Mouse (Mus musculus): ENCODE measurements around the gene Clstn1.
A peak's percentile ranks its signal among the peaks of the same experiment; 100 is the strongest.

Clstn1 gene

GRCm38 (mm10) chr4:149634966-149635365, 48.7 kb downstream of the Clstn1 start:
- DNase-seq (ENCODE audit: low read depth, low spot score): no peak

GRCm38 (mm10) chr4:149635915-149636415, 49.7 kb downstream of the Clstn1 start:
- DNase-seq (ENCODE audit: low read depth, low spot score): no peak

- DNase-seq (ENCODE audit: low read depth, low spot score): peak; percentile 60
Observed at GRCm38 (mm10) chr4:149637942-149638341, 51.7 kb downstream of the Clstn1 start.

- DNase-seq (ENCODE audit: low read depth, low spot score): no peak
Observed at GRCm38 (mm10) chr4:149640831-149641230, 54.6 kb downstream of the Clstn1 start.

GRCm38 (mm10) chr4:149641400-149641799, 55.1 kb downstream of the Clstn1 start:
- no peak for DNase-seq (ENCODE audit: low read depth, low spot score)

GRCm38 (mm10) chr4:149641956-149642355, 55.7 kb downstream of the Clstn1 start:
- DNase-seq (ENCODE audit: low read depth, low spot score): no peak

- DNase-seq (ENCODE audit: low read depth, low spot score): no peak
Observed at GRCm38 (mm10) chr4:149645761-149646160, 59.5 kb downstream of the Clstn1 start.

- no peak for DNase-seq (ENCODE audit: low read depth, low spot score)
Observed at GRCm38 (mm10) chr4:149648031-149648805, 62.0 kb downstream of the Clstn1 start.

GRCm38 (mm10) chr4:149650493-149651193, 64.4 kb downstream of the Clstn1 start:
- peak; percentile 50 for DNase-seq (ENCODE audit: low read depth, low spot score)

GRCm38 (mm10) chr4:149654232-149654631, 68.0 kb downstream of the Clstn1 start:
- DNase-seq (ENCODE audit: low read depth, low spot score): no peak

GRCm38 (mm10) chr4:149657858-149658416, 71.7 kb downstream of the Clstn1 start:
- no peak for DNase-seq (ENCODE audit: low read depth, low spot score)

GRCm38 (mm10) chr4:149659495-149660116, 73.3 kb downstream of the Clstn1 start:
- DNase-seq (ENCODE audit: low read depth, low spot score): no peak

GRCm38 (mm10) chr4:149660598-149660997, 74.3 kb downstream of the Clstn1 start:
- DNase-seq (ENCODE audit: low read depth, low spot score): no peak

GRCm38 (mm10) chr4:149661967-149662589, 75.8 kb downstream of the Clstn1 start:
- DNase-seq (ENCODE audit: low read depth, low spot score): no peak

GRCm38 (mm10) chr4:149663849-149664503, 77.7 kb downstream of the Clstn1 start:
- DNase-seq (ENCODE audit: low read depth, low spot score): no peak

GRCm38 (mm10) chr4:149665016-149665691, 78.9 kb downstream of the Clstn1 start:
- no peak for DNase-seq (ENCODE audit: low read depth, low spot score)

- no peak for DNase-seq (ENCODE audit: low read depth, low spot score)
Observed at GRCm38 (mm10) chr4:149665692-149666090, 79.4 kb downstream of the Clstn1 start.

- DNase-seq (ENCODE audit: low read depth, low spot score): no peak
Observed at GRCm38 (mm10) chr4:149671175-149671574, 84.9 kb downstream of the Clstn1 start.

GRCm38 (mm10) chr4:149672747-149673146, 86.5 kb downstream of the Clstn1 start:
- DNase-seq (ENCODE audit: low read depth, low spot score): no peak

GRCm38 (mm10) chr4:149674814-149675377, 88.6 kb downstream of the Clstn1 start:
- no peak for DNase-seq (ENCODE audit: low read depth, low spot score)
